Mouse (Mus musculus) heart, adult 8-10 months (tissue): ENCODE measurements around the gene Stk11ip. TPM values are rescaled to one million over a fixed set of nuclear protein-coding genes. Genes with fewer than 3 reads are reported as not detected.
A peak's percentile ranks its signal among the peaks of the same experiment; 100 is the strongest.

Experiments
- DNase-seq: peaks from one replicate; pipeline ENCODE4 v3.0.0; 2022; ENCODE audit warnings: low spot score
- total RNA-seq, 4 experiments: library from RNA; stranded (reverse); gene quantifications; 2 replicates each; pipeline ENCODE4 v1.2.4; 2022

Gene Stk11ip
- total RNA-seq, 4 experiments from 2014 or later = 8.3 to 10.4 (median 10.3) TPM

DNA sequence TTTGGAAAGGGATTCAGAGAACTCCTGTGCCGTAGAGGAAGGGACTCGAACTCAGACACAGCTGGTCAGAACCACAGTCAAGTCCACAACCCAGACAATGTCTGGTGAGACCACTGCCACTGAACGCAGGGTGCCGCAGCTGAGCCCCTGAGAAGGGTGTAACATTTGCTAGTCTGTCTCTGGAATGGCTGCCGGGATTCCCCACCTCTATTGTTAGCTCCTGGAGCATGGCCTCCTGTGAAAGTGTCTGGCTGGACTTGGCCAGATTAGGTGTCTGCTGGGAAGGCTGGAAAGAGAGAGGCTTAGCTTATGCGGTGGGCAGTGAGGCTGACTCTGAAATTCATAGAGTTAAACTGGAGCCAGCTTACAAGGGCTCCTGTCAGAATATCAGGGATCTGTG lies 49.1 kb downstream of the Stk11ip start:
- no peak for DNase-seq

- no peak for DNase-seq
Measured at GRCm38 (mm10) chr1:75572776-75573175, 51.4 kb downstream of the Stk11ip start.

- no peak for DNase-seq
Measured at GRCm38 (mm10) chr1:75573715-75574114, 52.4 kb downstream of the Stk11ip start.

GRCm38 (mm10) chr1:75574476-75575310 lies 53.4 kb downstream of the Stk11ip start:
- no peak for DNase-seq

- peak; percentile 52 for DNase-seq
Measured at GRCm38 (mm10) chr1:75581936-75582624, 60.8 kb downstream of the Stk11ip start.

DNA sequence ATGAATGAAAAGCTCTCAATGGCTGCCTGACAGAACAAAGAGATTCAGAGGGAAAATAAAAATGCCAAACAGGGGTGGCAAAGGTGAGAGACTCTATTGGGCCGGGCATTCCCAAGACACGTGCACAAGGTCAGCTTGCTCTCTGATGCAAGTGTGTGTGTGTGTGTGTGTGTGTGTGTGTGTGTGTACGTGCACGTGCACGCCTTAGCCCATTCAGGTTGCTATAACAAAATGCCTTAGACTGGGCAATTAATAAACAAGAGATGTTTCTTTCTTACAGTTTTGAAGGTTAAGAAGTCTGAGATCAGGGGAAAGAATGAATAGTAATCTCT lies 61.3 kb downstream of the Stk11ip start:
- no peak for DNase-seq

GRCm38 (mm10) chr1:75583034-75583433 lies 61.7 kb downstream of the Stk11ip start:
- no peak for DNase-seq

- DNase-seq = peak; percentile 55
Measured at GRCm38 (mm10) chr1:75586791-75587190, 65.5 kb downstream of the Stk11ip start.

Other genes starting within 250 kb of the Stk11ip start
- gene Resp18, start 243.1 kb upstream of the Stk11ip start, total RNA-seq = not detected
- 10 to 100 TPM; 85.4 to 89.1 (median 86.9) TPM for gene Dnpep, start 203.5 kb upstream of the Stk11ip start, total RNA-seq
- gene Des, start 161.2 kb upstream of the Stk11ip start, total RNA-seq = 1,000 to 10,000 TPM; 1,263 to 1,551 (median 1,367) TPM
- 100 to 1,000 TPM; 131 to 145 (median 137) TPM for gene Speg, start 146.2 kb upstream of the Stk11ip start, total RNA-seq
- 10 to 100 TPM; 34.1 to 44.8 (median 40.8) TPM for gene Gmppa, start 85.6 kb upstream of the Stk11ip start, total RNA-seq
- not detected for gene Asic4, start 71.1 kb upstream of the Stk11ip start, total RNA-seq
- gene Chpf, start 42.2 kb upstream of the Stk11ip start, total RNA-seq = 10 to 100 TPM; 22.4 to 23.9 (median 23.6) TPM
- gene Tmem198, start 42.0 kb upstream of the Stk11ip start, total RNA-seq = under 1 TPM; 0.31 to 0.75 (median 0.42) TPM
- gene Obsl1, start 15.1 kb upstream of the Stk11ip start, total RNA-seq = 100 to 1,000 TPM; 108 to 133 (median 122) TPM
- 1 to 10 TPM; 2.8 to 4.6 (median 3.9) TPM for gene Inha, start 14.5 kb upstream of the Stk11ip start, total RNA-seq
- 100 to 1,000 TPM; 221 to 344 (median 267) TPM for gene Slc4a3, start 24.7 kb downstream of the Stk11ip start, total RNA-seq